Mouse (Mus musculus): ENCODE results near the gene Rhbdl1. TPM values are rescaled to one million over a fixed set of nuclear protein-coding genes. Genes with fewer than 3 reads are reported as not detected.

The Rhbdl1 gene
- polyA plus RNA-seq, 1 experiment from 2014 or later = 1.9 TPM

- no peak for ATAC-seq
- Histone ChIP-seq H3K27ac (no peak overlapping the region), H3K4me2 (replicated peaks) (0 out of 2 replicates have a peak overlapping the region, but pooled peaks have one; percentile 91), H3K4me1 (replicated peaks) (peaks cover 53% of the 10 kb centered on the region), H3K9me3 (no peaks in the 10 kb centered on the region), H3K9ac (no peak overlapping the region), H3K4me3 (replicated peaks) (no peak overlapping the region), H3K27me3 (replicated peaks) (no peaks in the 10 kb centered on the region), H3K36me3 (peaks cover 19% of the 10 kb centered on the region)
- 88% methylated on average over 22 of the region's 22 CpGs for WGBS
Observed at GRCm38 (mm10) chr17:25827546-25828222, 9.4 kb downstream of the Rhbdl1 start.

GRCm38 (mm10) chr17:25827011-25827410, 10.1 kb downstream of the Rhbdl1 start:
- Histone ChIP-seq H3K4me2 (replicated peaks) (no peak overlapping the region), H3K27me3 (replicated peaks) (no peaks in the 10 kb centered on the region), H3K4me3 (replicated peaks) (no peak overlapping the region), H3K27ac (no peak overlapping the region), H3K9ac (no peak overlapping the region), H3K36me3 (peaks cover 19% of the 10 kb centered on the region), H3K9me3 (no peaks in the 10 kb centered on the region), H3K4me1 (replicated peaks) (peaks cover 52% of the 10 kb centered on the region)
- ATAC-seq = no peak
- WGBS = 94% methylated on average over 13 of the region's 13 CpGs

GRCm38 (mm10) chr17:25825984-25826570, 11.0 kb downstream of the Rhbdl1 start:
- H3K36me3 ChIP-seq = peaks cover 13% of the 10 kb centered on the region
- H3K27ac ChIP-seq = no peak overlapping the region
- H3K27me3 ChIP-seq (replicated peaks) = no peaks in the 10 kb centered on the region
- no peak for ATAC-seq
- WGBS = 94% methylated on average over 27 of the region's 27 CpGs
- no peaks in the 10 kb centered on the region for H3K9me3 ChIP-seq
- H3K4me2 ChIP-seq (replicated peaks) = no peak overlapping the region
- H3K4me3 ChIP-seq (replicated peaks) = no peak overlapping the region
- H3K4me1 ChIP-seq (replicated peaks) = peaks cover 43% of the 10 kb centered on the region
- H3K9ac ChIP-seq = no peak overlapping the region

- ATAC-seq = no peak
- WGBS = 86% methylated on average over 6 of the region's 6 CpGs
Observed at GRCm38 (mm10) chr17:25825311-25825710, 11.8 kb downstream of the Rhbdl1 start.

GRCm38 (mm10) chr17:25824362-25825142, 12.5 kb downstream of the Rhbdl1 start:
- ATAC-seq = no peak
- H3K4me2 ChIP-seq (replicated peaks) = peak overlapping the region; percentile 86
- H3K27ac ChIP-seq = no peak overlapping the region
- peak overlapping the region; percentile 61 for H3K4me3 ChIP-seq (replicated peaks)
- peaks cover 5% of the 10 kb centered on the region; the same call in 1 of the 2 replicates for H3K36me3 ChIP-seq
- H3K27me3 ChIP-seq (replicated peaks) = peaks cover 9% of the 10 kb centered on the region
- peak overlapping the region; percentile 59 for H3K9ac ChIP-seq
- peaks cover 28% of the 10 kb centered on the region for H3K4me1 ChIP-seq (replicated peaks)
- 68% methylated on average over 17 of the region's 17 CpGs for WGBS
- H3K9me3 ChIP-seq = no peaks in the 10 kb centered on the region

More at GRCm38 (mm10) chr17:25825311-25825710, 11.8 kb downstream of the Rhbdl1 start:
- Histone ChIP-seq H3K9me3 (no peaks in the 10 kb centered on the region), H3K9ac (no peak overlapping the region), H3K36me3 (peaks cover 5% of the 10 kb centered on the region; the same call in 1 of the 2 replicates), H3K27ac (no peak overlapping the region), H3K4me2 (replicated peaks) (peak overlapping the region; percentile 86; the same call in 1 of the 2 replicates), H3K27me3 (replicated peaks) (peaks cover 2% of the 10 kb centered on the region), H3K4me1 (replicated peaks) (peaks cover 35% of the 10 kb centered on the region), H3K4me3 (replicated peaks) (no peak overlapping the region; the same call in 1 of the 2 replicates)

GRCm38 (mm10) chr17:25823452-25823851, 13.6 kb downstream of the Rhbdl1 start, which contains the start of gene Wdr24:
Gene Wdr24, plus strand, starts transcription at chr17:25823627.
- H3K27me3 ChIP-seq (replicated peaks) = peaks cover 20% of the 10 kb centered on the region
- WGBS = under 1% methylated on average over 18 of the region's 18 CpGs

GRCm38 (mm10) chr17:25818851-25819780, 18.0 kb downstream of the Rhbdl1 start:
- ATAC-seq = peak; percentile 52
- peaks cover 6% of the 10 kb centered on the region for H3K4me1 ChIP-seq (replicated peaks)
- H3K36me3 ChIP-seq = no peaks in the 10 kb centered on the region
- no peak overlapping the region for H3K27ac ChIP-seq
- H3K4me2 ChIP-seq (replicated peaks) = peak overlapping the region; percentile 47
- no peak overlapping the region for H3K9ac ChIP-seq
- H3K27me3 ChIP-seq (replicated peaks) = peaks cover 38% of the 10 kb centered on the region
- no peaks in the 10 kb centered on the region for H3K9me3 ChIP-seq
- H3K4me3 ChIP-seq (replicated peaks) = peak overlapping the region; percentile 20
- 7% methylated on average over 46 of the region's 46 CpGs for WGBS

More at GRCm38 (mm10) chr17:25823452-25823851, 13.6 kb downstream of the Rhbdl1 start, which contains the start of gene Wdr24:
- Histone ChIP-seq H3K36me3 (peaks cover 5% of the 10 kb centered on the region; the same call in 1 of the 2 replicates), H3K4me1 (replicated peaks) (peaks cover 28% of the 10 kb centered on the region), H3K27ac (peak within 1 kb of the TSS; percentile 57; the same call in 1 of the 2 replicates), H3K4me2 (replicated peaks) (peak within 1 kb of the TSS; percentile 86), H3K4me3 (replicated peaks) (peak within 1 kb of the TSS; percentile 61), H3K9me3 (no peaks in the 10 kb centered on the region), H3K9ac (peak within 1 kb of the TSS; percentile 59)
- ATAC-seq = peak; percentile 71

- 81% methylated on average over 11 of the region's 11 CpGs for WGBS
- H3K4me1 ChIP-seq (replicated peaks) = 0 out of 2 replicates have a peak, but pooled peaks cover 11% of the 10 kb centered on the region
- H3K9ac ChIP-seq = no peak overlapping the region
- no peaks in the 10 kb centered on the region for H3K36me3 ChIP-seq
- peaks cover 43% of the 10 kb centered on the region for H3K27me3 ChIP-seq (replicated peaks)
- no peak overlapping the region for H3K27ac ChIP-seq
- H3K9me3 ChIP-seq = no peaks in the 10 kb centered on the region
- no peak for ATAC-seq
- no peak overlapping the region for H3K4me3 ChIP-seq (replicated peaks)
- no peak overlapping the region for H3K4me2 ChIP-seq (replicated peaks)
Observed at GRCm38 (mm10) chr17:25817662-25818061, 19.4 kb downstream of the Rhbdl1 start.

GRCm38 (mm10) chr17:25813471-25813870, 23.6 kb downstream of the Rhbdl1 start:
- Histone ChIP-seq H3K9me3 (no peaks in the 10 kb centered on the region; the same call in 1 of the 2 replicates), H3K27ac (no peak overlapping the region), H3K4me2 (replicated peaks) (0 out of 2 replicates have a peak overlapping the region, but pooled peaks have one; percentile 11), H3K4me1 (replicated peaks) (peaks cover 16% of the 10 kb centered on the region), H3K27me3 (replicated peaks) (peaks cover 54% of the 10 kb centered on the region), H3K9ac (no peak overlapping the region), H3K4me3 (replicated peaks) (no peak overlapping the region), H3K36me3 (no peaks in the 10 kb centered on the region)
- ATAC-seq = peak; percentile 36; the same call in 1 of the 2 replicates
- WGBS = 2% methylated on average over 20 of the region's 20 CpGs

- no peaks in the 10 kb centered on the region; the same call in 1 of the 2 replicates for H3K9me3 ChIP-seq
- H3K9ac ChIP-seq = no peak overlapping the region
- H3K36me3 ChIP-seq = no peaks in the 10 kb centered on the region
- H3K4me2 ChIP-seq (replicated peaks) = no peak overlapping the region
- H3K27me3 ChIP-seq (replicated peaks) = peaks cover 39% of the 10 kb centered on the region
- H3K4me1 ChIP-seq (replicated peaks) = peaks cover 16% of the 10 kb centered on the region
- no peak overlapping the region for H3K4me3 ChIP-seq (replicated peaks)
- no peak for ATAC-seq
- no peak overlapping the region for H3K27ac ChIP-seq
- WGBS = 70% methylated on average over 4 of the region's 4 CpGs
Observed at GRCm38 (mm10) chr17:25810890-25811289, 26.2 kb downstream of the Rhbdl1 start.
